Mouse (Mus musculus) megakaryocyte, adult 5-6 weeks (primary cell): Measurements from ENCODE around the gene Gm20828. TPM values are rescaled to one million over a fixed set of nuclear protein-coding genes. Genes with fewer than 3 reads are reported as not detected.
"Not testable (repeated sequence)": the region's sequence is repeated elsewhere in the genome, so short reads cannot be mapped to it uniquely, and the experiment has no call there.

ENCODE experiments used
- ATAC-seq: 2 replicates; pipeline ENCODE4 v1.8.0; 2016; ENCODE audit warnings: mild to moderate bottlenecking, inconsistent platforms; ENCODE audit not compliant: poor library complexity, severe bottlenecking
- total RNA-seq, 2 experiments: library from RNA; stranded (forward) in 1 of 2; stranded (reverse) in 1 of 2; fragments of 153-499, 151-499 nt in 1 of 2; fragments of 221-1000, 200-1000 nt in 1 of 2; gene quantifications; 2 replicates each; pipeline versions ENCODE4 v1.2.3 to v1.2.4; 2015 to 2017

Gm20828 gene
- total RNA-seq (2015) (not detected in 2 replicates), total RNA-seq (2017) (not detected in 2 replicates)

GRCm38 (mm10) chrY:11199274-11199673 lies at the start of gene Gm20828:
Gene Gm20828, minus strand, starts transcription at chrY:11199374.
- ATAC-seq: not testable (repeated sequence)
